Mouse (Mus musculus) urinary bladder, adult 18-20 months (tissue): ENCODE results near the gene Zfp445.
A peak's percentile ranks its signal among the peaks of the same experiment; 100 is the strongest.
"Not testable (repeated sequence)": the region's sequence is repeated elsewhere in the genome, so short reads cannot be mapped to it uniquely, and the experiment has no call there.

Source experiments
- DNase-seq, 2 experiments: peaks; one replicate each; pipeline ENCODE4 v3.0.0; 2022; ENCODE audit warnings: low spot score in 2 of 2, mixed read lengths in 2 of 2

Gene Zfp445

DNA sequence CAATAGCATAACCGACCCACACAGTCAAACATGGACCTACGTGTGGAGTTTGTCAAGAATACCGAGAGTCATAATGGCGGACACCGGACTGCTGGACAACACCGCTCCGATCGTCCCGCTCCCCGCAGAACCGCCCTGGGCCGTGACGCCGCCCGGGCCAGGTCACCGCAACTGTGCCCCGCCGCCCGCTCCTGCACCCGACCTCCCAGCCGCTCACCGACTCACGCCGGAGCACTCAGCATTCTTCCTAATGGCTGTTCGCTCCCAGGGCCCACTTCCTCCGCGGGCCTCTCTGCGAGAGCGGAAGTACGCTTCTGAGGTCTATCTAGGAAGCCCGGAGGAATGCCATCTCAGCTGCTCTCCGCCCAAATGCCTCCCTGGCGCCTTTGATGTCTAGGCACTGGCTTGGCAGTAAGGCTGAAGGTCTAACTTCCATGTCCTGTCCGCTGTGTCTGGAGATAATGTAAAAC lies at the start of gene Zfp445:
Zfp445 (minus strand) TSS at position 310 of the 470 bp plus-strand sequence.
- peak; percentile 68 to 71 for DNase-seq

DNA sequence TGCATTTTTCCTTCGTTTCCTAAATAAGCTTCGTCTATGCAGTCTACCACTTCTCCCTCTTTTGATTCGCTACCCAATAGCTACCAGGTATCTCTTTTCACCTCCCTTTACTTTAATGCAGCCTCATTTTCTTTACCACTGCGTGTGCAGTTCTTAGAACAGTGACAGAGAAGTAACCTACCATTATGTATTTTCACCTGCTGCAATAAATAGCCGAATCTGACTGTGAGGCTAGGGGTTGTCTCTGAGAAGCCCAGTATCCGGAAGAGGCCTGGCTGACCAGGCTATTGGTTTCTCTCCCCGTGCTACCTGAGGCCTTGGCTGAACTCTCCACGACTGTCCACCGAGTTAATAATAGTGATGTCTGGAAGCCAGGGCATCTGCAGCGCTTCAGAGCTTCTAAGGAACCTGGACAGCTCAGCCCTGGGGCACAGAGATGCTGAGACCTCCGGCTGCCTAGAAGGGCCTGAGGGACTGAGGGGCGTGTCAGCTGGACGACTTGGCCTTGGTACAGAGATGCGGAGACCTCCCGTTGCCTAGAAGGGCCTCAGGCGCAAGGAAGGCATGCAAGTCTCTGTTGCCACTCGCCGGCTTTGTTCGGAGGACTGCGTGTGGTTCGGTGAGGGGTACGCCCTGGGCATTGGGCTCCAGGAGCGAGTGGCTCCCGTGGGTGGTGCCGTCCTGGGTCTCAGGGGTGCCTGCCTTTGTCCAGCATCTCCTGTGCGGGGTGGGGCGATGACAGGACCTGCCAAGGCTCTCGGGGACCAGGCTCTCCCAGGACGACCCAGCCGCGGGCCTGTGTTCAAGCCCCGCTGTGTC lies 37.1 kb upstream of the Zfp445 start:
- peak; percentile 35 to 40 for DNase-seq

DNA sequence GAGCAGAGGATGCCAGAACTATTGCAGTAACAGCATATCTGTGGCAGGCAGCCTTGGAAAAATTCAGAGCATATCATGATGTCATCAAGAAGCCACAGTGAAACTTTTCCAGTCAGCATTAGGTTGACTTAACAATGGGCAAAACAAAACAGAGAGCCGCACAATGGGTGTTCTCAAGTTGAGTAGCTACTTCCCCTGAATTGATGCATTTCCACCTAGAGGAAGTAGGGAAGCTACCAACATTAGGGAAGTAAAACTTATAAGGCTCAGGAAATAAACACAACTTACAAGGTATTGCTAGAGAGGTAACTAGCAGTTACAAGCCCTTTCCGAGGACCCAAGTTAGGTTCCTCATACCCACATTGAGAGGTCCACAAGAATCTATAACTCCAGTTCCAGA lies 35.2 kb upstream of the Zfp445 start:
- no peak for DNase-seq

DNA sequence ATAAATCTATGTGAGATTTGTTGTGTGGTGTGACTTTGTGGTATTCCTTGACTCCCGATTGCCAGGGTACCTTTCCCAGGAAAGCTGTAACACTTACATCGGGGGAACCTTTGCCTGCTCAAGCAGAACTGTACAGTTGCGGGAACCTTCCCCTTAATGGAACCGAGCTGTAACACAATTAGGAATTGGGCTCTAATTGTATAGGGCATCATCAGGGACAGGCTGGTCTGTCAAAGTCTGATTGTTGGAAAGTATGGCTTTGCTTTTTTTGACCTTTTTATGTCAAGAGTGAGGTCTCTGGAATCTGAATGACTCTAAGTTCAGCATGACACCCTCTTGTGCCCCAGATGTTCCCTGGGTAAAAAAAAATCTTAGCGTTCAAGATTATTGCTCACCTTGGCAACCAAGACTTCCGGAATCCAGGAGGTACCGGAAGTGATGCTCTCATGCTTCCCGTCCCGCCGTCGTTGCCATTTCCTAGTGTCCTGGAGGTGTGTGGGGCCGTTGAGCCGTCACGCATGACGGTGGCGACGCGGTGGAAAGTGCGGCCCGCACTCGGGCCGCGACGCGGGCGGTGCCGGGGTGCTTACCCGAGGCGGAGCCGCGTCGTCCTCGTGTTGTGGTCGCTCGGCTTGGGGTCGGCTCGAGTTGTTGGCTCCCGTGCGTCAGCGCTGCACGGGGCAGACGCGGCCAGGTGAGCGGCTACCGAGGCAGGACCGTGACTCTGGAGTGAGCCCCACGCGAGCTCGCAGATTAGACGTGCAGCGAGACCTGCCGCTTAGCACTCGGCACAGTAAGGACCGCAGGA lies 20.8 kb upstream of the Zfp445 start:
- peak; percentile 58 to 64 for DNase-seq

DNA sequence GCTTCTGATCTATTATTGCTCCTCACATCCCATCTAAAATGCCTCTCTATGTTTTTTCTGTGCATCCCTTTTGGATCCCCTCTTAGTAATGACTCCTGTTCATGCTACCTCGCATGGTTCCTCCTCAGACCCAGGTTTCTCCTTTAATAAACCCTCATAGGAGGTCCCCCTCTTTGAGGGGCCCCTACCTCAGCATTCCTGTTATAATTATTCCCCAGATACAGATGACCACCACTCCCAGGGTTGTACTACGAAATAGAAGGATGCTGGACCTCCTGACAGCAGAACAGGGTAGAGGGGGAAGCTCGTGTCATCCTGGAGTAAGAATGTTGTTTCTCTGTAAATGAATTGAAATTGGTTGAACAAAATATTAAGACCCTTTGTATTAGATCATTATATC lies 19.6 kb upstream of the Zfp445 start, which contains the start of gene Zkscan7:
Zkscan7 (plus strand) TSS at position 301 of the 400 bp plus-strand sequence.
- DNase-seq: no peak

DNA sequence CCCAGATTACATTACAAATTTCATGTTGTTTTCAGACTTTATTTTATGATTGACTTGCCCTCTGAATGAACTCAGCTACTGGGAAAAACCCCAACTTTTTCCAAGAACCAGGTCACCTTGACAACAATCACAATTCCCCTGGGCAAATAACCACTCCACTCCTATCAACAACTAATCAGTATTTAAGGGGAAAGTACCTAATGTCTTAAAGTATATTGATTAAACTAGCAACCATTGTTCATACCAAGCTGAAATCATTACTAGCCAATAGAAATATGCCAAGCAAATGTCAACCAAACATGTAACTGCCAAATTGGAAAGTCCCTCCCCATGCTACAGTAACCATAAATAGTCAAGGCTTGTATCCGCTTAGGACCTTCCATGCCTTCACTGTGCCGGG lies 9.3 kb upstream of the Zfp445 start:
- no peak for DNase-seq

DNA sequence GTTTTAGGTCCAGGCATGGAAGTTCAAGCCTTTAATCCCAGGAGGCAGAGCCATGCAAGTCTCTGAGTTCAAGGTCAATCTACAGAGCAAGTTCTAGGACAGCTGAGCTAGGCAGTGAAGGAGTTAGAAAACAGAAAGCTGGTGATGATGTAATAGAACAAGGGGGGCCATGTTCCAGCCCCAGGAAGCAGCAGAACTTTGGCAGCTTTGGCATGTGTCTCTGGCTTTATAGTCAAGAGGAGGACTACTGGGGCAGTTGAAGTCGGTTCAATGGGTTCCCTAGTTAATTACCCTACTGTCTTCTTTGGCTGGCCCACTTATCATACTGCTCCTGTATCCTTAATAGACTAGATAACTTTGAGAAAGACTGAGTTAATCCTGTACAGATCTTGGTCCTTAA lies 8.8 kb upstream of the Zfp445 start:
- DNase-seq: no peak

DNA sequence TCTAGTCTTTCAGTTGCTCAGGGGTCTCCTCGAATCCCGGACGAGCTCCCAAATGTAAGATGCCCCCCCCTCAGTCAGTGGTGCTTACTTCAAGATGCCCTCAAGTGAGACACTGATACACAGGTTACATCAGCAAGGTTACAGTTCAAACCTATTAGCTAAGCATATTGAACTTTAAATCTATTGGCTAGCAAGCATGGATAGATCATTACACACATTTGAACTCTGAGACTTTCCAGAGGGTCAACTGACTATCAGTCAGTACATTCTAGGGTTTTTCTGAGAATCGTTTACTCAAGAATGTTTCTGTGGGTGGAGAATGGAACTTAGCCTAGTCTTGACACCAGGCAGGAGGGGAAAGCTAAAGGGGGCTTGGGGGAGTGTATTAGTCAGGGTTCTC lies 6.8 kb upstream of the Zfp445 start:
- no peak for DNase-seq

DNA sequence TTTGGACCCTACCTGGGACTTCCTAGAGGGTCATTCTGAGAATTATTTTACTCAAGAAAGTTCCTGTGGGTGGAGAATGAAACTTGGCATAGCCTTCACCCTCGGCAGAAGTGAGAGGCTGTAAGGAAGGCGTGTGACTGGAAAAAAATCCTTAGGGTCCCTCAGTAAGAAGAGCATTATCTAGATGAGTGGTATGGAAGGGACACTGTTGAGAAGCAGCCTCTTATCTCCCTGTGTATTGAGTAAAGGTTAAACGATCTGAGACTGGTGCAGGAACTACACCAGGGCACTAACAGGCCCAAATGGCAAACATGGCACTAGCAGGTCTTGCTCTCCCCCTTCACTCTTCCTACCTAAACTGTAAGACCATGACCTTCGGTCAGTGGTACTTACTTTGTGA lies 386 bp upstream of the Zfp445 start:
- DNase-seq: no peak

DNA sequence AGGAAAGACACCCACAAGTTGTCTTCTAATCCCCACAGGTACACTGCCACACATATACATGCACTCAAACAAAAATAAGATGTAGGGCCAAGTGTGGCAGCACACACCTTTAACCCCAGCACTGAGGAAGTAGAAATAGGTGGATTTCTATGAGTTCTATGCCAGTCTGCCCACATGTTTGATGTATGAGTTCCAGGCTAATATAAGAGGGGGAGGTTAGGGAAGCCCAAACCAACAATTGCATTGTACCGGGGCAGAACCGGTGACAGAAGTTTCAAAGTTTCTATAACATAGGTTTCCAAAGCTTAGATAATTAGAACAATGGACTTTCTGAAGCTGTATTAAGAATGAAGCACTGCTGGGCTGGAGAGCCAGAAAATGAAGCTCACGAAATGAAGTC lies 958 bp downstream of the Zfp445 start:
- no peak for DNase-seq

DNA sequence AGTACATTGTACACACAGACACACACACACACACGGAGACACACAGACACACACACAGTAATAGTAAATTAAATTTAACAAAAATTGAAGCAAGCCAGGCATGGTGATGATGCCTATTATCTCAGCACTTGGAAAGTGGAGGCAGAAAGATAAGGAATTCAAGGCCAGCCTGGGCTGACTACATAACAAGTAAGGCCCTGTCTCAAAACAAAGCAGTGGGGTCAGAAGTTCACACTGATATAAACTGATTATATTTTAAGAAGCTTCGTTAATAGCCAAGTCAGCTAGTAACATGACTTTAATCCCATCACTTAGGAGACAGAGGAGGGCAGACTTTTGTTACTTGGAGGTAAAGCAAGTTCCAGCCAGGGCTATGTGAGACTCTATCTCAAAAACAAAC lies 2.1 kb downstream of the Zfp445 start:
- DNase-seq: no peak

DNA sequence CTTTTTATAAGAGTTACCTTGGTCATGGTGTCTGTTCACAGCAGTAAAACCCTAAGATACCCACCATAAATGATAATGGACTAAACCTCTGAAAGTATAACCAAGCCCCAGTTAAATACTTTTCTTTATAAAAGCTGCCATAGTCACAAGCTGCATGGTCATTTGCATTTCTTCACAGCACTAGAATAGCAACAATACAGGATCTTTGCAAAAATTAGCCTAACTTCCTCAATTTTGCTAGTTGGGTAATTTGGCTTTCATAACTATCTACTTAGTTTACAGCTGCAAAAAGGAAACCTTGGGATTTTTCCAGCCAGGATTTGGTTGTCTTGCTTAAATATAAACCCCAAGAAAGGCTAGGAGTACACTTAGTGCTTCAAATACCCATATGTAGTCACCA lies 5.1 kb downstream of the Zfp445 start:
- DNase-seq: no peak

DNA sequence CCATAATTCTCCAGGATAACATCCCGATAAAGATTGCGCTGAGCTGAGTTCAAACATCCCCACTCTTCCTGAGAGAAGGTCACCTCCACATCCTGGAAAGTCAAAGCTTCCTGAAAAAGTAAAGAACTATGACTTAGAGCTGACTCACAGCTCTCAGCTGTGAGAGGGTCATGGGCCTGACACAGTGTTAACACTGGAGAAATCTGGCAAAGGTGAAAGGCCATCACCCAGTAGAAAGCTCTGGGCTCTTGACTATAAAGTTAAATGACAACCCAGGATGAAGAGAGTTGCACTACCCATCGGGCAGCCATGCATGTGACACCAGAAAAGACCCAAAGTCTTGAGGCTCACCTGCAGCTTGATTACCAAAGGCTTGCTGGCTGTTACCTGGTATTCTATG lies 9.1 kb downstream of the Zfp445 start:
- DNase-seq: no peak

DNA sequence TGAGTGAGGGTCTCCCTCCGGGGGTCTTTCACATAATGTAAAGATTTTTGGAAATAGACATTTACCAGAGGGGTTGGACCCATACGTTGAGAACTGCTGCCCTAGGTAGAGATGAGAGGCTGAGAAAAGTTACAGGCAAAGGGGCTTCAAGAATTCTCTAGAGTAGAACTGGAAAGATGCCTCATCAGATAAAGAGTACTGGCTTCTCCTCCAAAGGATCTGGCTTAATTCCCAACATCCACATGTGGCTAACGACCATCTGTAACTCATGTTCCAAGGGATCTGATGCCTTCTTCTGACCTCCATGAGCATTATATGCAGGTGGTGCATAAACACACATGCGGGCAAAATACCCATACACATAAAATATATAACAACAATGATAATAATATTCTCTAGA lies 10.2 kb downstream of the Zfp445 start:
- no peak for DNase-seq

DNA sequence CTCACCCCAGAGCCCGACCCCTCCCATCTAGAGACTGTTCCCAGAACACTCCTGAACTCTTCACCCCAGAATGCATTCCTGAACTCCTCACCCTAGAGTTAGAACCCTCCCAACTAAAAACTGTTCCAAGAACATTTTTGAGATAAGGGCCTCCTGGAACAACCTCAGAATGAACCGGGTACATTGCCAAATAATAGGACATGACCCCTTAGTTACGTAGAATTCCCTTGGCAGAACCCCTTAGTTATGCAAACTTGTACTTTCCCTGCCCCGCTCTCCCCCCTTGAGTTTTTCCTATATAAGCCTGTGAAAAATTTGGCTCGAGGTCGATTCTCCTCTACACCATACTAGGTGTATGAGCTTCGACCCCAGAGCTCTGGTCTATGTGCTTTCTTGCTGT lies 10.7 kb downstream of the Zfp445 start:
- DNase-seq: not testable (repeated sequence)

DNA sequence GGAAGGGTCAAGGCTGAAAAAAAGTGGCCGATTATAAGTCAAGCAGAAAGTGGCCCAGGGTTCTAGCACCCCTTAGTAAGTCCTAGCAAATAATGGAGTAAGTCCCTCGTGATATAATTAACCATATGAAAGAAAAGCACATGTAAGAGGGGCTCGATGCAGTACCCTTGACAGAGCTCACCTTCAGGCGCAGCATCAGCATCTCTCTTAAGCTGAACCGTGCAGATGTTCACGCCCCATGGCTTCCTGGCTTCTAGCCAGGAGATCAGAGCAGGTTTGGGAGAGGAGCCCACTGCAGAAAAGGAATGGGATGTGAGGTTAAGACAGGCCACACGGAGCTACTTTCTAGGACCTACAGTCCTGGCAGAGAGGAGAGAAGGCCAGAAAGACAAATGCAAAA lies 11.3 kb downstream of the Zfp445 start:
- DNase-seq: no peak

DNA sequence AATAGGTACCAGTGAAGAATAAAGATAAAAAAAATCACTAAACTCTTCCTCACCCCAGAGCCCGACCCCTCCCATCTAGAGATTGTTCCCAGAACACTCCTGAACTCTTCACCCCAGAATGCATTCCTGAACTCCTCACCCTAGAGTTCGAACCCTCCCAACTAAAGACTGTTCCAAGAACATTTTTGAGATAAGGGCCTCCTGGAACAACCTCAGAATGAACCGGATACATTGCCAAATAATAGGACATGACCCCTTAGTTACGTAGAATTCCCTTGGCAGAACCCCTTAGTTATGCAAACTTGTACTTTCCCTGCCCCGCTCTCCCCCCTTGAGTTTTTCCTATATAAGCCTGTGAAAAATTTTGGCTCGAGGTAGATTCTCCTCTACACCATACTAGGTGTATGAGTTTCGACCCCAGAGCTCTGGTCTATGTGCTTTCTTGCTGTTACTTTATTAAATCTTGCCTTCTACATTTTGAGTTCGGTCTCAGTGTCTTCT lies 17.9 kb downstream of the Zfp445 start:
- DNase-seq: not testable (repeated sequence)

DNA sequence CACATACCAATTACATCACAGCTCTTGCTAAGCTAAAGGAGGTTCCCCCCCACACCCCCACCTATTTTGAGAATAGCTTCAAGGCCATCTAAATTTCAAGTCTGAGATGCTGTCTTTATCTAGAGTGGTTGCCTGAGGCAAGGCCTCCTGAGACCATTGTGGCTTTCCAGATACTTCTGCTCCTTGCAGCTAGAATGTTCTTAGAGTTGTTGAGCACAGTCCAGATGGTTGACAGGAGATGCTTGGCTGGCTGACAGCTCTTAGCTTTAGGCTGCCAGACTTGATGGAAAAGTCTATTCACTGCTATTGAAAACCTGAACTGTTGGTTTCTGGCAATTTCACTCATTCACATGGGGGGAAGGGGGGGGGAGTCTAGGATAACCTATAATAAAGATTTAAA lies 19.6 kb downstream of the Zfp445 start:
- no peak for DNase-seq

DNA sequence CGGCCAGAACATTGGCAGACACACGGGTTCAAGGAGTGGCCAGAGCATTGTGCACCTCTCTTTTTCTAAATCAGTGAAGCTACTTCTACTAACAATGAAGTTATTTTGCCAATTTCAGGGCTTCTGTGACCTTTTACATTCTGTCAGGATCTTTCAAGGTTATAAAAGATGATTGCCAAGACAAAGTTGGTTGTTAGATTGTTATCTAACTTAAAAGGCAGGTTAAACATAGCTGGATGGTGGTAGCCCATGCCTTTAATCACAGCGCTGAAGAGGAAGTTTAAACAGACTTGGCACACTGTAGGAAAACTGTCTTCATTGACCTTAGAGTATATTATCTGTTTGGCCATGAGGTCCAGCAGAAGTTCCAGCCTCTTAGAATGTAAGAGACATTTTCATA lies 20.2 kb downstream of the Zfp445 start:
- DNase-seq: no peak

DNA sequence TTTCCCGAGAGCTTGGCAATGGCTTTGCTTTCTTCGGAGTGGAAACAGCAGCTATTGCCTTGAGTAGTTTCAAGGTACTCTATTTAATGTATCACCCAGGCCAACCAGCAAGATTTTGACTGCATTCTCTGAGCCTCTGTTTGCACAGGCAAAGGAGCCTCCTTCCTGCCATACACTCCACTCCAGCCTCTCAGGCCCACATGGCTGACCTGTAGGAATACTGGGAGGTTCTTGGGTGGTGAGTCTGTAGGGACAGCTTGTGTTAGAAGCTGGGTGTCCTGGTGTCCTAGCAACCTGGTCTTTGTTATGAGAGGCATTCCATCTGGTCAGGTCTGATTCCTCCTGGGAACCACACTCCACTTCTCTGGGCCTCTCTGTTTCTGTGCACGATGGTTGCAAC lies 22.0 kb downstream of the Zfp445 start, which contains the start of gene Gm35549:
Gm35549 (minus strand) TSS at position 276 of the 400 bp plus-strand sequence.
- DNase-seq: no peak

DNA sequence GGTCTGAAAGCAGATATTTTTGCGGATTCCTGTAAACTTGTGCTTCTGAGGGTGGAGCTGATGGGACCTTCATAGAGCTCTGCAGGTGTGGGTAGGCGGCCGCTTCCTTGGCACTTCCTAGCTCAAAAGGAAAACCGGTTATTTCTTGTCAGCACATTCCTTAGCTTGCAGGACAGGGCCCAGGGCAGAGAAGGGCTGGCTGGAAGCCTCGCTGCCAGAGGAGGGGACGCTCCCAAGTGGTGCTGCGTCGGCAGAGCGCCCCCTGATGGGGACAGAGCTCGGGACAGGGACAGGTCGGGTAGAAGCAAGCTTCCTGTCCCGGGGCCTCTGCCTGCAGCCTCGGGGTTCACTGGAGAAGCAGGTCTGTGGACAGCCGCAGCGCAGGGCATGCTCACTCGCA lies 28.1 kb downstream of the Zfp445 start:
- peak; percentile 31 to 36 for DNase-seq

DNA sequence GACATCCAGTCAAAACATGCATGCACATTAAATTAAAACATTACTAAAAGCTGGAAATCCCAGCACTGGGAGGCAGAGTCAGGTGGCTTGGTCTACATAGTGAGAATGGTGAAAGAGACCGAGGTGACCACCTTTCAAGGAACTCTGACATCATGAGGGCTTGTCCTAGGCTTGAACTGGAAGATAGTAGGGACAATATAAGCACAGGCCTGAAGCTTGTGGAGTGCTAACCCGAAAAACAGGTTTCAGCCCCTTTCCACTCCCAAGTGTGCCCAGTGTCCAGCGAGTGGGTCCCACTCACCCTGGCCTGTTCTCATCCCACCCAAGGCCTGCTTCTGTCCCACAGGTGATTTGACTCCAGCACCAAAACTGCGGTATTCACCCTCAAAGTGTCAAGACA lies 28.6 kb downstream of the Zfp445 start:
- no peak for DNase-seq

DNA sequence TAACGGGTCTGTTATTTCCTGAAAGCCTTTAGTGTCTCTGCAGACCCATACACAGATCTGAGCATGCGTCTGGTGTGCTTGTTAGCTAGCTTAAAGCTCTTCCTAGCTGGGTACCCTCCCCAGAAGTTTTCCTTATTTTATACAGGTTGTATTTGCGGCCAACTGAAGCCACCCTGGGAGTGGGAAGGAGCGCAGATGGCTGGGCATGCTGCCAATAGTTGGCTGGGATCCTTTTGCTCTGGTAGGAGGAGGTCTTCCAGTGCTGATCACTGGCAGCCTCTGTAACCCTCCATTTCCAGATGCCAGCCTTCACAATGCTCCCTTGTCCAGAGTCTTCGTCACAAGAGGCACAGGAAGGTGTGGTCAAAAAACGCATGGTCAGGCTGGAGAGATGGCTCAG lies 29.0 kb downstream of the Zfp445 start:
- no peak for DNase-seq
